Mouse (Mus musculus) brown adipose tissue, adult 24 weeks (tissue): Measurements from ENCODE around the gene Lgals2. TPM values are rescaled to one million over a fixed set of nuclear protein-coding genes. Genes with fewer than 3 reads are reported as not detected.
A peak's percentile ranks its signal among the peaks of the same experiment; 100 is the strongest.

ENCODE experiments used
- H3K27ac ChIP-seq: fragments of 200-500 bp; replicated peaks from 2 replicates; pipeline ENCODE4 v1.5.1; 2012; ENCODE audit warnings: low read depth, mild to moderate bottlenecking, low read length
- H3K4me1 ChIP-seq: fragments of 200-500 bp; 2 replicates; pipeline ENCODE4 v1.6.1; 2012; ENCODE audit warnings: low read length, mixed read lengths; ENCODE audit not compliant: control insufficient read depth, insufficient read depth, insufficient read length
- H3K4me3 ChIP-seq: fragments of 200-500 bp; 2 replicates; pipeline ENCODE4 v1.5.1; 2012; ENCODE audit warnings: low read depth, mild to moderate bottlenecking, low read length, moderate library complexity; ENCODE audit not compliant: insufficient read depth
- polyA plus RNA-seq: library from polyadenylated mRNA; stranded (reverse); fragments of >200 nt; gene quantifications from 2 replicates; pipeline ENCODE4 v1.2.4, GENCODE M21; 2012; ENCODE audit not compliant: missing spikeins, insufficient read depth, insufficient read length

Gene Lgals2
- polyA plus RNA-seq, 1 experiment = not detected

GRCm38 (mm10) chr15:78829636-78830035 lies 25.7 kb downstream of the Lgals2 start:
- no peak overlapping the region for H3K27ac ChIP-seq
- H3K4me1 ChIP-seq = peaks cover 23% of the 10 kb centered on the region

GRCm38 (mm10) chr15:78828315-78828714 lies 27.0 kb downstream of the Lgals2 start:
- no peak overlapping the region for H3K4me3 ChIP-seq
- H3K27ac ChIP-seq = no peak overlapping the region
- peaks cover 12% of the 10 kb centered on the region for H3K4me1 ChIP-seq

More at GRCm38 (mm10) chr15:78829636-78830035, 25.7 kb downstream of the Lgals2 start:
- H3K4me3 ChIP-seq = no peak overlapping the region

- Histone ChIP-seq H3K27ac (no peak overlapping the region), H3K4me1 (peaks cover 7% of the 10 kb centered on the region), H3K4me3 (no peak overlapping the region)
Measured at GRCm38 (mm10) chr15:78826213-78827204, 28.8 kb downstream of the Lgals2 start.

GRCm38 (mm10) chr15:78816074-78816391 lies 39.3 kb downstream of the Lgals2 start:
- Histone ChIP-seq H3K27ac (0 out of 2 replicates have a peak overlapping the region, but pooled peaks have one; percentile 11), H3K4me1 (peaks cover 5% of the 10 kb centered on the region; the same call in 1 of the 2 replicates)

GRCm38 (mm10) chr15:78815314-78816073 lies 39.8 kb downstream of the Lgals2 start:
- Histone ChIP-seq H3K4me1 (peaks cover 5% of the 10 kb centered on the region; the same call in 1 of the 2 replicates), H3K27ac (peak overlapping the region; percentile 59), H3K4me3 (no peak overlapping the region)

More at GRCm38 (mm10) chr15:78816074-78816391, 39.3 kb downstream of the Lgals2 start:
- H3K4me3 ChIP-seq = no peak overlapping the region

- Histone ChIP-seq H3K4me3 (no peak overlapping the region), H3K4me1 (peaks cover 14% of the 10 kb centered on the region), H3K27ac (no peak overlapping the region)
Measured at GRCm38 (mm10) chr15:78813603-78814002, 41.7 kb downstream of the Lgals2 start.

- no peak overlapping the region for H3K27ac ChIP-seq
- H3K4me3 ChIP-seq = no peak overlapping the region
- H3K4me1 ChIP-seq = peaks cover 14% of the 10 kb centered on the region
Measured at GRCm38 (mm10) chr15:78810146-78810545, 45.2 kb downstream of the Lgals2 start.

GRCm38 (mm10) chr15:78809739-78810138 lies 45.6 kb downstream of the Lgals2 start:
- H3K4me3 ChIP-seq = no peak overlapping the region
- H3K27ac ChIP-seq = no peak overlapping the region
- peaks cover 17% of the 10 kb centered on the region for H3K4me1 ChIP-seq

- Histone ChIP-seq H3K27ac (no peak overlapping the region), H3K4me1 (peaks cover 20% of the 10 kb centered on the region), H3K4me3 (no peak overlapping the region)
Measured at GRCm38 (mm10) chr15:78808980-78809379, 46.3 kb downstream of the Lgals2 start.

GRCm38 (mm10) chr15:78807141-78807540 lies 48.2 kb downstream of the Lgals2 start:
- H3K4me3 ChIP-seq = no peak overlapping the region
- H3K27ac ChIP-seq = no peak overlapping the region
- H3K4me1 ChIP-seq = peaks cover 20% of the 10 kb centered on the region

- Histone ChIP-seq H3K4me3 (no peak overlapping the region), H3K27ac (no peak overlapping the region), H3K4me1 (peaks cover 20% of the 10 kb centered on the region)
Measured at GRCm38 (mm10) chr15:78806614-78807013, 48.7 kb downstream of the Lgals2 start.

- peaks cover 19% of the 10 kb centered on the region for H3K4me1 ChIP-seq
- H3K27ac ChIP-seq = no peak overlapping the region
- H3K4me3 ChIP-seq = no peak overlapping the region
Measured at GRCm38 (mm10) chr15:78805351-78805750, 50.0 kb downstream of the Lgals2 start.

GRCm38 (mm10) chr15:78804326-78804725 lies 51.0 kb downstream of the Lgals2 start:
- Histone ChIP-seq H3K27ac (peak overlapping the region; percentile 16), H3K4me3 (peak overlapping the region; percentile 9; the same call in 1 of the 2 replicates), H3K4me1 (peaks cover 12% of the 10 kb centered on the region)

- Histone ChIP-seq H3K4me3 (peak overlapping the region; percentile 52; the same call in 1 of the 2 replicates), H3K4me1 (peaks cover 10% of the 10 kb centered on the region), H3K27ac (peak overlapping the region; percentile 51)
Measured at GRCm38 (mm10) chr15:78803499-78803900, 51.8 kb downstream of the Lgals2 start.

- Histone ChIP-seq H3K4me1 (peaks cover 14% of the 10 kb centered on the region), H3K27ac (peak within 1 kb of the TSS; percentile 87), H3K4me3 (peak within 1 kb of the TSS; percentile 88)
Measured at GRCm38 (mm10) chr15:78802776-78803391, 52.4 kb downstream of the Lgals2 start, which contains the start of gene Card10. Gene Card10, minus strand, starts transcription at chr15:78803042.
